Mouse (Mus musculus): ENCODE measurements around the gene Olfr1246.
"Not testable (repeated sequence)": the region's sequence is repeated elsewhere in the genome, so short reads cannot be mapped to it uniquely, and the experiment has no call there.

The Olfr1246 gene

GRCm38 (mm10) chr2:89593057-89593456 lies at the start of gene Olfr1246:
Gene Olfr1246 (minus strand): TSS chr2:89593157.
- DNase-seq (ENCODE audit: low read depth, low spot score) = no peak

- DNase-seq (ENCODE audit: low read depth, low spot score) = no peak
Observed at GRCm38 (mm10) chr2:89634883-89635282, 41.9 kb upstream of the Olfr1246 start, which contains the start of gene Olfr1249. Gene Olfr1249 (minus strand): TSS chr2:89634983.

GRCm38 (mm10) chr2:89618145-89618544 lies 25.2 kb upstream of the Olfr1246 start, which contains the start of gene Olfr1248:
Gene Olfr1248 (minus strand): TSS chr2:89618245.
- DNase-seq (ENCODE audit: low read depth, low spot score) = not testable (repeated sequence)

GRCm38 (mm10) chr2:89614030-89614429 lies 21.1 kb upstream of the Olfr1246 start, which contains the start of gene Olfr1247:
Gene Olfr1247 (minus strand): TSS chr2:89614130.
- DNase-seq (ENCODE audit: low read depth, low spot score) = no peak

- no peak for DNase-seq (ENCODE audit: low read depth, low spot score)
Observed at GRCm38 (mm10) chr2:89578347-89578746, 14.6 kb downstream of the Olfr1246 start, which contains the start of gene Olfr1245. Gene Olfr1245 (minus strand): TSS chr2:89578447.

- DNase-seq (ENCODE audit: low read depth, low spot score) = not testable (repeated sequence)
Observed at GRCm38 (mm10) chr2:89562706-89563105, 30.3 kb downstream of the Olfr1246 start.

GRCm38 (mm10) chr2:89544516-89544915 lies 48.4 kb downstream of the Olfr1246 start:
- DNase-seq (ENCODE audit: low read depth, low spot score) = no peak

- no peak for DNase-seq (ENCODE audit: low read depth, low spot score)
Observed at GRCm38 (mm10) chr2:89539923-89540322, 53.0 kb downstream of the Olfr1246 start.
